Mouse (Mus musculus) midbrain, postnatal 0 days (tissue): ENCODE results near the gene Slc23a4. TPM values are rescaled to one million over a fixed set of nuclear protein-coding genes. Genes with fewer than 3 reads are reported as not detected.
A peak's percentile ranks its signal among the peaks of the same experiment; 100 is the strongest.

ENCODE experiments used
- ATAC-seq: fragments of 200-750 bp; cut with Nextera tagmentation; 2 replicates; pipeline ENCODE4 v1.8.0; 2017; ENCODE audit warnings: moderate number of reproducible peaks, mild to moderate bottlenecking, moderate TSS enrichment, moderate library complexity; ENCODE audit not compliant: low FRiP score
- DNase-seq: peaks from one replicate; pipeline ENCODE4 v3.0.0-alpha.2; 2015; ENCODE audit warnings: low spot score
- H3K27ac ChIP-seq: fragments of 300-500 bp; sonication (generic); 2 replicates; pipeline ENCODE4 v1.5.1; 2014; ENCODE audit warnings: low read depth, mild to moderate bottlenecking, low read length, mixed read lengths
- H3K27me3 ChIP-seq: fragments of 300-500 bp; sonication (generic); 2 replicates; pipeline ENCODE4 v1.6.1; 2014; ENCODE audit warnings: low read length, control low read depth, mixed read lengths; ENCODE audit not compliant: insufficient read depth
- H3K36me3 ChIP-seq: fragments of 300-500 bp; sonication (generic); 2 replicates; pipeline ENCODE4 v1.6.1; 2014; ENCODE audit warnings: low read length, control low read depth, mixed read lengths; ENCODE audit not compliant: insufficient read depth
- H3K4me1 ChIP-seq: fragments of 300-500 bp; sonication (generic); 2 replicates; pipeline ENCODE4 v1.6.1; 2014; ENCODE audit warnings: mild to moderate bottlenecking, control low read depth, antibody characterized with exemption, low read length, mixed read lengths; ENCODE audit not compliant: insufficient read depth
- H3K4me2 ChIP-seq: fragments of 300-500 bp; sonication (generic); 2 replicates; pipeline ENCODE4 v1.6.1; 2014; ENCODE audit warnings: low read depth, mild to moderate bottlenecking, low read length, mixed read lengths; ENCODE audit not compliant: poor library complexity, severe bottlenecking
- H3K4me3 ChIP-seq: fragments of 300-500 bp; sonication (generic); 2 replicates; pipeline ENCODE4 v1.5.1; 2014; ENCODE audit warnings: low read depth, mild to moderate bottlenecking, low read length, moderate library complexity
- H3K9ac ChIP-seq: fragments of 300-500 bp; sonication (generic); replicated peaks from 2 replicates; pipeline ENCODE4 v1.6.1; 2014; ENCODE audit warnings: mild to moderate bottlenecking, low read length, moderate library complexity, mixed read lengths; ENCODE audit not compliant: poor library complexity, severe bottlenecking
- H3K9me3 ChIP-seq: fragments of 300-500 bp; sonication (generic); 2 replicates; pipeline ENCODE4 v1.6.1; 2016; ENCODE audit warnings: low read length, control low read depth
- CTCF ChIP-seq: IDR thresholded peaks from 2 replicates; pipeline ENCODE4 v1.5.1; 2016; ENCODE audit warnings: antibody characterized with exemption, mild to moderate bottlenecking
- WGBS: fragments of 180-500 bp; shearing (Covaris S2); extraction: QIAGEN DNeasy Blood & Tissue Kit; methylation state at CpG from one replicate; pipeline ENCODE4 v1.1.7; 2014; 5-methylcytosine and 5-hydroxymethylcytosine counted together
- polyA plus RNA-seq: library from polyadenylated mRNA; unstranded; fragments of >200 nt; fragmentation: Nextera tagmentation; extraction: Ambion mirVana; gene quantifications from 2 replicates; pipeline ENCODE4 v1.2.1, GENCODE M21; 2015
- total RNA-seq: library from RNA; depleted of rRNA; stranded (reverse); fragments of >200 nt; gene quantifications from 2 replicates; pipeline ENCODE4 v1.2.3, GENCODE M21; 2014

The Slc23a4 gene
- total and polyA plus RNA-seq, 2 experiments from 2014 or later: 0.43 to 1.2 TPM

- DNase-seq: no peak
- ATAC-seq: no peak
- Histone ChIP-seq H3K4me3 (no peak overlapping the region), H3K4me1 (peaks cover 7% of the 10 kb centered on the region; the same call in 1 of the 2 replicates), H3K4me2 (no peak overlapping the region), H3K36me3 (peaks cover 42% of the 10 kb centered on the region), H3K27ac (no peak overlapping the region), H3K9ac (no peak overlapping the region), H3K27me3 (no peaks in the 10 kb centered on the region), H3K9me3 (no peaks in the 10 kb centered on the region)
- no peak for TF ChIP-seq CTCF
- WGBS: 91% methylated on average over 18 of the region's 18 CpGs
These were observed 80.4 kb downstream of the Slc23a4 start for GRCm38 (mm10) chr6:34907696-34908260.

- H3K9ac ChIP-seq: no peak overlapping the region
- no peak overlapping the region for H3K27ac ChIP-seq
- no peak for DNase-seq
- H3K27me3 ChIP-seq: no peaks in the 10 kb centered on the region
- no peaks in the 10 kb centered on the region for H3K9me3 ChIP-seq
- ATAC-seq: no peak
- no peak overlapping the region for H3K4me2 ChIP-seq
- H3K4me1 ChIP-seq: peaks cover 7% of the 10 kb centered on the region; the same call in 1 of the 2 replicates
- 83% methylated on average over 2 of the region's 2 CpGs for WGBS
- H3K4me3 ChIP-seq: no peak overlapping the region
- TF ChIP-seq CTCF: no peak
- H3K36me3 ChIP-seq: peaks cover 48% of the 10 kb centered on the region
These were observed 81.0 kb downstream of the Slc23a4 start for GRCm38 (mm10) chr6:34907121-34907614.

GRCm38 (mm10) chr6:34906661-34907060, 81.5 kb downstream of the Slc23a4 start:
- DNase-seq (peak; percentile 19), ATAC-seq (no peak)
- Histone ChIP-seq H3K4me1 (peaks cover 7% of the 10 kb centered on the region; the same call in 1 of the 2 replicates), H3K9me3 (no peaks in the 10 kb centered on the region), H3K4me3 (no peak overlapping the region), H3K9ac (no peak overlapping the region), H3K4me2 (no peak overlapping the region), H3K36me3 (peaks cover 53% of the 10 kb centered on the region), H3K27me3 (no peaks in the 10 kb centered on the region), H3K27ac (no peak overlapping the region)
- no peak for TF ChIP-seq CTCF
- WGBS: 87% methylated on average over 4 of the region's 4 CpGs

- ATAC-seq (no peak), DNase-seq (no peak)
- Histone ChIP-seq H3K4me1 (peaks cover 7% of the 10 kb centered on the region; the same call in 1 of the 2 replicates), H3K27ac (no peak overlapping the region), H3K4me3 (no peak overlapping the region), H3K4me2 (no peak overlapping the region), H3K27me3 (no peaks in the 10 kb centered on the region), H3K9ac (no peak overlapping the region), H3K9me3 (no peaks in the 10 kb centered on the region), H3K36me3 (peaks cover 58% of the 10 kb centered on the region)
- TF ChIP-seq CTCF: peak; percentile 13; the same call in 1 of the 2 replicates
- WGBS: 87% methylated on average over 2 of the region's 2 CpGs
These were observed 82.1 kb downstream of the Slc23a4 start for GRCm38 (mm10) chr6:34906125-34906524.

GRCm38 (mm10) chr6:34904361-34904760, 83.8 kb downstream of the Slc23a4 start:
- Histone ChIP-seq H3K27me3 (no peaks in the 10 kb centered on the region), H3K4me2 (no peak overlapping the region), H3K9me3 (no peaks in the 10 kb centered on the region), H3K27ac (no peak overlapping the region), H3K9ac (no peak overlapping the region), H3K4me3 (no peak overlapping the region), H3K36me3 (peaks cover 68% of the 10 kb centered on the region), H3K4me1 (no peaks in the 10 kb centered on the region)
- DNase-seq: no peak
- no peak for ATAC-seq
- 94% methylated on average over 6 of the region's 6 CpGs for WGBS
- TF ChIP-seq CTCF: no peak

GRCm38 (mm10) chr6:34903851-34904250, 84.4 kb downstream of the Slc23a4 start:
- no peaks in the 10 kb centered on the region for H3K4me1 ChIP-seq
- H3K4me3 ChIP-seq: no peak overlapping the region
- no peaks in the 10 kb centered on the region for H3K9me3 ChIP-seq
- no peak for DNase-seq
- no peak overlapping the region for H3K27ac ChIP-seq
- H3K9ac ChIP-seq: no peak overlapping the region
- peaks cover 70% of the 10 kb centered on the region for H3K36me3 ChIP-seq
- no peak for TF ChIP-seq CTCF
- no peaks in the 10 kb centered on the region for H3K27me3 ChIP-seq
- WGBS: 93% methylated on average over 10 of the region's 10 CpGs
- no peak for ATAC-seq
- no peak overlapping the region for H3K4me2 ChIP-seq
